Mouse (Mus musculus): Measurements from ENCODE around the gene Ace. TPM values are rescaled to one million over a fixed set of nuclear protein-coding genes. Genes with fewer than 3 reads are reported as not detected.
"Not testable (repeated sequence)": the region's sequence is repeated elsewhere in the genome, so short reads cannot be mapped to it uniquely, and the experiment has no call there.

Gene Ace
- polyA plus RNA-seq, 1 experiment from 2014 or later = 0.68 TPM

DNA sequence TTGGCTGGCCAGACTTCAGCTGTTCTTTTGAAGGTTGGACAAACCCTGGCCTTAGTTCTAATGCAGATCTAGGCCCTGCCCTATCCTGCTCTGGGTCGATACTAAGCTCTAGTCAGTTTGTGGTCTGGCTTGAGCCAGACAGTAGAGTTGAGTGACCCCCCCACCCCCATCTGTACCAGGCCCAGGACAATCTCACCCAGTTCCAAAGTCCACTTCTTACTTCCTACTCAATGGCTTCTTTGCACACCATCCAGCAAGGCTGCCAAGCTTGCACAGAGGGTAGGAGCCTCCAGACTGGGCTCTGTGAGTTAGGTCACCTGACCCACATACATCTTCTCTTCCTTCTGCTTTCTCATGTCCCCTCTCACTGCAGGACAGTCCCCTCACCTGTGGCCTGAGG, 36.8 kb downstream of the Ace start:
- Histone ChIP-seq H3K4me3 (no peak overlapping the region), H3K9me3 (no peaks in the 10 kb centered on the region), H3K27ac (no peak overlapping the region), H3K9ac (no peak overlapping the region), H3K4me2 (replicated peaks) (no peak overlapping the region), H3K36me3 (no peaks in the 10 kb centered on the region), H3K4me1 (peaks cover 4% of the 10 kb centered on the region; the same call in 1 of the 2 replicates), H3K27me3 (peaks cover 10% of the 10 kb centered on the region)
- no peak for ATAC-seq (ENCODE audit: insufficient number of reproducible peaks, insufficient read depth, low FRiP score, low TSS enrichment)
- 86% methylated on average over 1 of the region's 1 CpGs for WGBS

DNA sequence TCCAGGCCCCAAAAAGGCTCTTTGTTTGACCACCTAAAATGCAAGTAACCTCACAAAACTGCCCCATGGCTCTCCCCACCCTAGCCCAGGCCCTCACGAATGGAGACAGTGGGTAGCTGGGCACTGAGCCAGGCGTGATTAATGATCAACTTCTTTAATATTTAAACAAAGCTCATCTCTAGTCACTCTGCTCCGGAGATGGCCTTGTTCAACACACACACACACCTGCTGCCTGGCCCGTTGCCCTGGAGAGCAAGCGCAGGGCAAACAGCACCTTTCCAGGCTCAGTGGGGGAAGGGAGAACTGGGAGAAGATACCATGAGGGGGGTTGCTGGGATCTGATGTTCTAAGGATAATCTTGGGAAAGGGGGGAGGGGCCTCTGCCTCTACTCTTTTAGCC, 38.2 kb downstream of the Ace start:
- Histone ChIP-seq H3K4me2 (replicated peaks) (no peak overlapping the region), H3K4me1 (peaks cover 4% of the 10 kb centered on the region; the same call in 1 of the 2 replicates), H3K27ac (no peak overlapping the region), H3K27me3 (peaks cover 14% of the 10 kb centered on the region), H3K9ac (no peak overlapping the region), H3K4me3 (no peak overlapping the region), H3K36me3 (no peaks in the 10 kb centered on the region), H3K9me3 (no peaks in the 10 kb centered on the region)
- 64% methylated on average over 5 of the region's 5 CpGs for WGBS
- ATAC-seq (ENCODE audit: insufficient number of reproducible peaks, insufficient read depth, low FRiP score, low TSS enrichment) = no peak

DNA sequence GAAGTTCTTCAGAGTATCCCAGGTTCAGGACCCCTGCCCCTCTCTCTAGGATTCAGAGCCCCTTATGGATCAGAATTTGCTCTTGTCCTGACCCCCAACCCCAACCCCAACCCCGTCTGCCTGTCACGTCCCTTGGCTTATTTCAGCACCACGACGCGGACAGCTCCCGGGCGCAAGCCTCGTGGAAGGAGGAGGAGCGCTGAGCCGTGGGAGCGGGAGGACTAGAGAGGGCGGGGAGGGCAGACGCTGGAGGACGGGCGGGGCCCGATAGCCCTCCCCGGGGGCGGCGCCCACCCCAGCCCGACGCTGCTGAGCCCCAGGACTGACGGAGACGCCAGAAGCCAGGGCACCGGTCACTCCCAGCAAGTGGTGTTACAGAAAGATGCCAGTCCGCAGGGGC, 40.1 kb downstream of the Ace start, which contains the start of gene Kcnh6:
Kcnh6 (plus strand) TSS at position 304 of the 400 bp plus-strand sequence.
- H3K4me3 ChIP-seq = peak within 1 kb of the TSS; percentile 27; the same call in 1 of the 2 replicates
- no peaks in the 10 kb centered on the region for H3K36me3 ChIP-seq
- WGBS = 2% methylated on average over 20 of the region's 25 CpGs
- H3K27ac ChIP-seq = no peak within 1 kb of the TSS
- H3K4me2 ChIP-seq (replicated peaks) = peak within 1 kb of the TSS; percentile 67
- ATAC-seq (ENCODE audit: insufficient number of reproducible peaks, insufficient read depth, low FRiP score, low TSS enrichment) = no peak
- peaks cover 4% of the 10 kb centered on the region; the same call in 1 of the 2 replicates for H3K4me1 ChIP-seq
- no peaks in the 10 kb centered on the region for H3K9me3 ChIP-seq
- H3K27me3 ChIP-seq = peaks cover 14% of the 10 kb centered on the region
- no peak within 1 kb of the TSS for H3K9ac ChIP-seq

DNA sequence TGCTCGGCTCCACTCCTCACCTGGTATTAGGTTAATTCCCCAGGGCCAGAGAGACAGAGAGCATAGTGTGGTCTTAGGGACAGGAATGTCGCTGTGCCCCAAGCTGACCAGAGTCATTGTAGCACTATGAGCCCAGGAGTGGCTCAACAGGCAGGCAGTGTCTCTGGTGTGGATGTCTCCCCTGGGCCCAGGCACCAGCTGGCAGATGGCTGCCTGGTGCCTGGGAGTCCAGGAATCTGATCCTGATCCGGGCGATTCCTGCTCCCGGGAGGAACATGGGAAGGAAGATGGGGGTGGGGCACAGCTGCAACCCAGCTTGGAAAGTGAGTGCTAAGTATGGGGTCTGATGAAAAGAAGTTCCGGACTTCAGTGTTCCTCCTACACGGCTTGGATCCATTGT, 45.0 kb downstream of the Ace start:
- 32% methylated on average over 7 of the region's 7 CpGs for WGBS
- no peak for ATAC-seq (ENCODE audit: insufficient number of reproducible peaks, insufficient read depth, low FRiP score, low TSS enrichment)
- no peak overlapping the region for H3K27ac ChIP-seq
- H3K9me3 ChIP-seq = no peaks in the 10 kb centered on the region
- no peaks in the 10 kb centered on the region for H3K36me3 ChIP-seq
- H3K4me1 ChIP-seq = peaks cover 4% of the 10 kb centered on the region; the same call in 1 of the 2 replicates
- peaks cover 18% of the 10 kb centered on the region for H3K27me3 ChIP-seq
- no peak overlapping the region for H3K4me3 ChIP-seq
- no peak overlapping the region for H3K9ac ChIP-seq
- H3K4me2 ChIP-seq (replicated peaks) = no peak overlapping the region

DNA sequence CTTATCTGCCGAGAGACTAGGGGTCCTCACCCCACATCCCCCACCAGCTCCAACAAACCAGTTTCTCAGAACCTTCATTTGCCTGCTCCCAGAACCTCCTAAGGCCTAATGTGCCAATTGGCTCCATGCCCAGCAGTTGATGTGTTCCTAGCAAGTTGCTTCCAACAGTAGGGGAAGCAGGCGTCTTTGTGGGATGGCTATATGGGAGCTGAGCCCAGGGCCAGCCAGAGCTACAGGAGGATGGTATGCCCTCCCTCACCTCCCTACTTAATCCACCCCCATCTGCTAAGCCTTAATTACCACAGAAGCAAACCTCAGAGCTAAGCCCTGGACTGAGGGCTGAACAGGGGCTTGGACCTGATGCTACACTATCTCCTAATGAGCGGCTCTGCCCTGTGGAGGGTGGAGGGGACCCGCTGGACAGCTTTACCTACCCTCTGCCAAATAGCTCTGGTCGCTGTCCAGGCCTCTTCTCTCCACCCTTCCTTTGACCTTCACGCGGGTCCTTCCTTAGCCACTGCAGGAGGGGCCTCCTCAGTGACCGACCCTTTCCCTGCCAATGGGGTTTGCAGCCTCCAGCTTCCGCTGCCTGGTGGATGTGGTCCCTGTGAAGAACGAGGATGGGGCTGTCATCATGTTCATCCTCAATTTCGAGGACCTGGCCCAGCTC, 45.9 kb downstream of the Ace start:
- H3K4me1 ChIP-seq = no peaks in the 10 kb centered on the region
- H3K9ac ChIP-seq = no peak overlapping the region
- no peak for ATAC-seq (ENCODE audit: insufficient number of reproducible peaks, insufficient read depth, low FRiP score, low TSS enrichment)
- H3K27ac ChIP-seq = no peak overlapping the region
- WGBS = 71% methylated on average over 11 of the region's 11 CpGs
- H3K27me3 ChIP-seq = peaks cover 17% of the 10 kb centered on the region
- no peak overlapping the region for H3K4me2 ChIP-seq (replicated peaks)
- H3K9me3 ChIP-seq = no peaks in the 10 kb centered on the region
- H3K36me3 ChIP-seq = no peaks in the 10 kb centered on the region
- no peak overlapping the region for H3K4me3 ChIP-seq

DNA sequence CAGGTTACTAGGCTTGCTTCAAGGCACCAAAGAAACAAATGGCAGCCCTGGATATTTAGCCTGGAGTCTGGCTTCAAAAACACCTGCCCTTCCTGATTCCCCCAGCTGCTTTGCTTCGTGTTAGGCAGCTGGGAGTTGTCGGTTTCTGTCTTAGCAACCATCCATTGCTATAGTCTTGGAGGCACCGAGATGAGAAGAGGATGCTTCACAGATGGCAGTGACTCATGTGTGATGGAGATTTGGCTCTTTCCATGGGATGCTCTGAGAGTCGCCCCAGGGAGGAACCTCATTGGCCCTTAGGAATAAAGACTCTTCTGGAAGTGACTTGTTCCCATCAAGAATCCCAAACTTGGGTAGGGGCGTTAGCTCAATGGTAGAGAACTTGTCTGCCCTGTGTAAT, 48.7 kb downstream of the Ace start:
- Histone ChIP-seq H3K4me1 (peaks cover 8% of the 10 kb centered on the region; the same call in 1 of the 2 replicates), H3K9ac (no peak overlapping the region), H3K4me3 (no peak overlapping the region), H3K27ac (no peak overlapping the region), H3K36me3 (no peaks in the 10 kb centered on the region), H3K4me2 (replicated peaks) (no peak overlapping the region), H3K9me3 (no peaks in the 10 kb centered on the region), H3K27me3 (peaks cover 21% of the 10 kb centered on the region)
- 83% methylated on average over 5 of the region's 5 CpGs for WGBS
- ATAC-seq (ENCODE audit: insufficient number of reproducible peaks, insufficient read depth, low FRiP score, low TSS enrichment) = no peak

DNA sequence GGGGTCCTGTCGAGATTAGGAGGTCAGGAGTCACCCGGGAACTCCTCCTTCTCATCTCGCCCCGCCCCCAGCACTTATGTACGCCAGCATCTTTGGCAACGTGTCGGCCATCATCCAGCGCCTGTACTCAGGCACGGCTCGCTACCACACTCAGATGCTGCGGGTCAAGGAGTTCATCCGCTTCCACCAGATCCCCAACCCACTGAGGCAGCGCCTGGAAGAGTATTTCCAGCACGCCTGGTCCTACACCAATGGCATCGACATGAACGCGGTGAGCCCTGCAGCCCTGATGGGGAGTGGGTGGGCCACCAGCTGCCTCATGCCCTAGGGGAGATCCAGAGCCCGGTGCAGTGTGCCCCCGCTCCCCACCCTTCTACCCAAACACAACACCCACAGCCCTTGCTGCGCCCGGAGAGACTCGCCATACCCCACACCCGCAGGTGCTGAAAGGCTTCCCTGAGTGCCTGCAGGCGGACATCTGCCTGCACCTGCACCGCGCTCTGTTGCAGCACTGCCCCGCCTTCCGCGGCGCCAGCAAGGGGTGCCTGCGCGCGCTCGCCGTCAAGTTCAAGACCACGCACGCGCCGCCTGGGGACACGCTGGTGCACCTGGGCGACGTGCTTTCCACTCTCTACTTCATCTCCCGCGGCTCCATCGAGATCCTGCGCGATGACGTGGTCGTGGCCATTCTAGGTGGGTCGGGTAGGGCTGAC, 52.5 kb downstream of the Ace start:
- peak overlapping the region; percentile 56 for H3K4me2 ChIP-seq (replicated peaks)
- WGBS = 1% methylated on average over 50 of the region's 50 CpGs
- 0 out of 2 replicates have a peak overlapping the region, but pooled peaks have one; percentile 11 for H3K9ac ChIP-seq
- H3K27me3 ChIP-seq = peaks cover 28% of the 10 kb centered on the region
- no peaks in the 10 kb centered on the region for H3K36me3 ChIP-seq
- H3K4me1 ChIP-seq = peaks cover 8% of the 10 kb centered on the region; the same call in 1 of the 2 replicates
- 0 out of 2 replicates have a peak, but pooled peaks have one; percentile 44 for ATAC-seq (ENCODE audit: insufficient number of reproducible peaks, insufficient read depth, low FRiP score, low TSS enrichment)
- no peaks in the 10 kb centered on the region for H3K9me3 ChIP-seq
- peak overlapping the region; percentile 31 for H3K4me3 ChIP-seq
- H3K27ac ChIP-seq = no peak overlapping the region

DNA sequence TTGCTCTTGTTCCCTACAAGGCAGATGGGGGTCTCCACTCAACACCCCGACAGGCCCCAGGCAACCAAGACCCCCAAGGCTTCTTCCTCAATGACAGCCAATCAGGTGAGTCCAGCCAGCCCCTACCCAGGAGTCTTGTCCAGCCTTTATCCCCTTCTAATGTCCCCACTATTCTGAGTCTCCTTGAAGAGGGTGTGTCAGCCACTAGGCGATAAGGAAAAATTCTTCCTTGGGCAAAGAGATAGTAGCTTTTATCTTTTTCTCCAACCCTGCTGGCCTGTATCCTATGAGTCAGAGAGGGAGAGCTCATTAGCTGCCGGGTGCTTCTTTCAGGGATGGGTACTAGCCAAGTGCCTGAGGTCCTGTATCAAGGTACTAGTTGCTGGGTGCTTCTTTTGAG, 58.0 kb downstream of the Ace start:
- Histone ChIP-seq H3K27me3 (peaks cover 13% of the 10 kb centered on the region), H3K4me2 (replicated peaks) (no peak overlapping the region), H3K9me3 (no peaks in the 10 kb centered on the region), H3K27ac (no peak overlapping the region), H3K4me1 (no peaks in the 10 kb centered on the region), H3K9ac (no peak overlapping the region), H3K4me3 (no peak overlapping the region), H3K36me3 (no peaks in the 10 kb centered on the region)
- 85% methylated on average over 3 of the region's 3 CpGs for WGBS
- no peak for ATAC-seq (ENCODE audit: insufficient number of reproducible peaks, insufficient read depth, low FRiP score, low TSS enrichment)

DNA sequence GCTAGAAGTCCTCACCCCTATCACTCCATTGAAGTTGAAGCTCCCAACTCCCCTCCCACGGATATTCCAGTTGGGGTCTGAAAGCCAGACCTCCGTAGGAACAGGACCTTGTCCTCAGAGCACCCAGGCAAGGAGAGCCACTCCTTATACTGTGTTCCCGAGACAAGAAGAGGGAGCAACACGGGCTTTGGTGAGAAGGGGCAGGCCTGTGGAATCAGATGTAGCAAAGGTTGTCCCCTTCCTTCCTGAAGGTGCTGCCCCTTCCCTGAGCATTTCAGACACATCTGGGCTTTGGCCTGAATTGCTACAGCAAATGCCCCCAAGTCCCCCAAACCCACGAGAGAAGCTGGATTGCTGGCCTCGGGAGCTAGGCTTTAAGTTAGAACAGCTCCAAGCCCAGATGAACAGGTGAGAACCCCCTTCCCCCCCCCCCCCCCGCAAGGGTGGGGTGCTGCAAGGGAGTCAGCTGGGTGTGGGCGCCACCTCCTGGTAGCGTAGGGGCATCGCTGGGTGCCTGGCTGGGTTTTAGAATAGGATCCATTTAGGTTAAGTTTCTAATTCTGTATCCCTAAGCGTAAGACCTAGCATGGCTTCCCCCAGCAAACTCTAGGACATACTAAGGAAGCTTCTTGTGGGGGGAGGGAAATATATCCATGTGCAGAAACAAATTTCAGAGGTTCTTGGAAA, 58.9 kb downstream of the Ace start:
- Histone ChIP-seq H3K4me3 (no peak overlapping the region), H3K27ac (no peak overlapping the region), H3K36me3 (no peaks in the 10 kb centered on the region), H3K9ac (no peak overlapping the region), H3K4me2 (replicated peaks) (no peak overlapping the region), H3K27me3 (peaks cover 5% of the 10 kb centered on the region), H3K9me3 (no peaks in the 10 kb centered on the region), H3K4me1 (no peaks in the 10 kb centered on the region)
- 37% methylated on average over 11 of the region's 11 CpGs for WGBS
- ATAC-seq (ENCODE audit: insufficient number of reproducible peaks, insufficient read depth, low FRiP score, low TSS enrichment) = no peak

DNA sequence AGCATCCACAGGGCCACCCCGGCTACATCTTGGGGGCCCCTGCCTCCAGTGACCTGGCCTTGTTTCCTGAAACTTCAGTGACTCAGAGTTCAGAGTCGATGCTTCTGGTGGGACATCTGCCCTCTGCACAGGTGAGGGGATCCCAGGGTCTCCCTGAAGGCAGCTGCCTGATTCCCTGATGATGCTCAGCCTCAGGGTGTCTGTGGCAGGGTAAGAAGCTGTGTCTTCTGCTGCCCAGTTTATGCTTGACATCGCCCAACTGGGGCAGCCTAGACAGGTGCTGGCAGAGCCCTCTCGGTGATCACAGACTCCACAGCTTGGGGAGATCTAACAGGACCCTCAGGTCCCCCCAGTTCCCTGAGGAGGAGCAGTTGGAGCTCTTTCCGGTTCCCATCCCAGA, 59.9 kb downstream of the Ace start:
- ATAC-seq (ENCODE audit: insufficient number of reproducible peaks, insufficient read depth, low FRiP score, low TSS enrichment) = peak; percentile 52; the same call in 1 of the 2 replicates
- WGBS = 87% methylated on average over 5 of the region's 5 CpGs
- Histone ChIP-seq H3K4me3 (no peak overlapping the region), H3K27ac (no peak overlapping the region), H3K36me3 (no peaks in the 10 kb centered on the region), H3K9ac (no peak overlapping the region), H3K9me3 (no peaks in the 10 kb centered on the region), H3K4me2 (replicated peaks) (no peak overlapping the region), H3K27me3 (no peaks in the 10 kb centered on the region), H3K4me1 (no peaks in the 10 kb centered on the region)

DNA sequence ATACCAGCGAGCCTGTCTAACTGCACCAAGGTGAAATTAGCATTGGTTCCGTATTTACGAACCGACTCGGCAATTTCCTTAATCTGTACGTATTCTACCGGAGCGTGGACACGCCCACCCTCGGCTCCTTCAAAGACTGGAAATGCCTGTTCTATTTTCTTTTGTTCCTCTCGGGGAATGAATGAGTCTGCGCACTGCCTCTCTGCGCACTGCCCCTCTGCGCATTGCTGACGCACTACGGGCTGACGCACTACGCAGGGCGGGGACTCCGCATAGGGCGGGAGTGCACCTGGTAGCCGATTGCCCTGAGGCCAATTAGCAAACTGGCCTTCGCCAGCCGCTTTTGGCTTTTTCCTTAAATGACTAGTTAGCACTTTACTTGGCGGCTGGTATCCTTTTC, 64.3 kb downstream of the Ace start:
- not testable (repeated sequence) for H3K27me3 ChIP-seq; H3K4me1 ChIP-seq; ATAC-seq (ENCODE audit: insufficient number of reproducible peaks, insufficient read depth, low FRiP score, low TSS enrichment); H3K9ac ChIP-seq; H3K9me3 ChIP-seq; H3K36me3 ChIP-seq; H3K4me2 ChIP-seq (replicated peaks)
- WGBS = 39% methylated on average over 13 of the region's 25 CpGs
- H3K27ac ChIP-seq = 0 out of 2 replicates have a peak overlapping the region, but pooled peaks have one; percentile 46
- peak overlapping the region; percentile 36 for H3K4me3 ChIP-seq

Measured in embryonic facial prominence, embryonic 12.5 days (tissue).